Mouse (Mus musculus) brain, embryonic 14.5 days (tissue): ENCODE data around the gene Rims1.
A peak's percentile ranks its signal among the peaks of the same experiment; 100 is the strongest.

Experiments
- CTCF ChIP-seq: fragments of 200-500 bp; IDR thresholded peaks from 2 replicates; pipeline ENCODE4 v1.5.1; 2012; ENCODE audit warnings: inconsistent platforms, mild to moderate bottlenecking, moderate library complexity, borderline replicate concordance; ENCODE audit not compliant: insufficient read depth, insufficient read length; ENCODE audit errors: extremely low read depth
- POLR2A ChIP-seq: fragments of 200-500 bp; IDR thresholded peaks from 2 replicates; pipeline ENCODE4 v1.6.1; 2012; ENCODE audit warnings: mild to moderate bottlenecking, inconsistent platforms, borderline replicate concordance; ENCODE audit not compliant: poor library complexity, insufficient read depth, insufficient read length, severe bottlenecking; ENCODE audit errors: extremely low read depth

DNA sequence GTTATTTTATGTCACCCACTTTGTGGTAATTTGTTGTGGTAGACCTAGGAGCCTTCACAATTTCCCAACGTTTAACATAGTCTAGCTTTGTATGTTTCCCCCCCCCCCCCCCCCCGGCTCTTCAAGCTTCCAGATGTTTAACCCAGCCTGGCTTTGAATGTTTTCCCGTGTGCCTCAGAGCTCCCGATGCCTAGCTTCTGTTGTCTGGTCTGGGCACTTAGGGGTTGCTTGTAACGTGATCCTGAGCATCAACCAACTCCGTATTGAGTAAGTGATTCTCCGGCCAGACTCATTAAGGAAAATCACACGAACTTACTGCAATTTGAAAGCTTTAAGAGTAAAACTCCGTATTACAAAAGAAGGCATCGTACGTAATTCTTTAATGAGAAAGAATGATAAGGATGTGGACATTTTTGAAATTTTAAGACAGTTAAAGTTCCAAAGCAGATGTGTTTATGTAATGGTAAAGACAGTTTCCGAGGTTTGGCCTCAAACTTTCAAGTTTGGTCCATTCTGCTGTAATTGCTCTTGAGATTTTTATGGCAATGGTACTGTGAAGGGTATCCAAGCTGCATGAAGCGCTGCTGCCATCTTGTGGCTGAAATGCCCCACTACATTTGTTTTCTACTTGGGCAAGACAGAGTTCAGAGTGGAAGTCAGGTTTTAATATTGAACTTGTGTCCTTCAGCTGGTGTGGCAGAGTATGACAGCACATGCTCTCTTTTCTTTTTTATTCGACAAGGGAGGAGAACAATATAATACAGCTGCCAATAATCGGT is 537.0 kb downstream of the Rims1 start:
- TF ChIP-seq POLR2A (no peak), CTCF (peak; percentile 91)
